Mouse (Mus musculus) heart, adult 2 months (tissue): ENCODE measurements around the gene Prss35. TPM values are rescaled to one million over a fixed set of nuclear protein-coding genes. Genes with fewer than 3 reads are reported as not detected.
A peak's percentile ranks its signal among the peaks of the same experiment; 100 is the strongest.

Source experiments
- DNase-seq, 2 experiments: peaks; one replicate each; pipeline ENCODE4 v3.0.0; 2021
- H3K27ac ChIP-seq: fragments of 200-600 bp; 2 replicates; pipeline ENCODE4 v1.8.1; 2022
- H3K27me3 ChIP-seq: fragments of 200-500 bp; 2 replicates; pipeline ENCODE4 v1.6.1; 2012; ENCODE audit warnings: mild to moderate bottlenecking, low read length, inconsistent platforms, mixed read lengths; ENCODE audit not compliant: control insufficient read depth, insufficient read depth
- H3K36me3 ChIP-seq: fragments of 200-500 bp; 2 replicates; pipeline ENCODE4 v1.6.1; 2012; ENCODE audit warnings: low read length, inconsistent platforms; ENCODE audit not compliant: control insufficient read depth, insufficient read depth
- H3K4me1 ChIP-seq: fragments of 200-500 bp; 2 replicates; pipeline ENCODE4 v1.6.1; 2011; ENCODE audit warnings: low read length; ENCODE audit not compliant: control insufficient read depth, insufficient read depth
- H3K4me3 ChIP-seq: fragments of 200-600 bp; 2 replicates; pipeline ENCODE4 v1.8.1; 2022
- H3K79me2 ChIP-seq: fragments of 200-500 bp; replicated peaks from 2 replicates; pipeline ENCODE4 v1.6.1; 2012; ENCODE audit warnings: mild to moderate bottlenecking, inconsistent platforms, low read length, moderate library complexity, mixed read lengths; ENCODE audit not compliant: control insufficient read depth, insufficient read depth
- H3K9ac ChIP-seq: fragments of 200-500 bp; 2 replicates; pipeline ENCODE4 v1.6.1; 2012; ENCODE audit warnings: low read depth, mild to moderate bottlenecking, control low read depth, inconsistent platforms, low read length, mixed read lengths
- CTCF ChIP-seq: fragments of 200-600 bp; IDR thresholded peaks from 2 replicates; pipeline ENCODE4 v1.8.1; 2022; ENCODE audit warnings: antibody characterized with exemption, mild to moderate bottlenecking, moderate library complexity
- EP300 ChIP-seq: fragments of 200-500 bp; IDR thresholded peaks from 2 replicates; pipeline ENCODE4 v1.6.1; 2011; ENCODE audit warnings: low read depth, low read length, control low read depth; ENCODE audit not compliant: insufficient read depth
- POLR2A ChIP-seq: fragments of 200-500 bp; IDR thresholded peaks from 2 replicates; pipeline ENCODE4 v1.6.1; 2011; ENCODE audit warnings: mild to moderate bottlenecking, low read depth, low read length, control low read depth; ENCODE audit not compliant: insufficient read depth
- WGBS: fragments of 180-500 bp; shearing (Covaris S2); methylation state at CpG from one replicate; pipeline ENCODE4 v1.1.7; 2018; 5-methylcytosine and 5-hydroxymethylcytosine counted together
- intact Hi-C: fragments of 180-260 bp; cut with DNase I; formaldehyde crosslinking; loops from one replicate; pipeline ENCODE4 v1.15.1; 2025
- polyA plus RNA-seq: library from polyadenylated mRNA; depleted of rRNA; stranded (reverse); fragments of >200 nt; gene quantifications from 2 replicates; pipeline ENCODE4 v1.2.3, GENCODE M21; 2012
- total RNA-seq, 2 experiments: library from RNA; stranded (reverse); gene quantifications; 2 replicates each; pipeline ENCODE4 v1.2.3; 2021

Gene Prss35
- total and polyA plus RNA-seq, 3 experiments, result 0.16 to 0.37 (median 0.30) TPM

DNA sequence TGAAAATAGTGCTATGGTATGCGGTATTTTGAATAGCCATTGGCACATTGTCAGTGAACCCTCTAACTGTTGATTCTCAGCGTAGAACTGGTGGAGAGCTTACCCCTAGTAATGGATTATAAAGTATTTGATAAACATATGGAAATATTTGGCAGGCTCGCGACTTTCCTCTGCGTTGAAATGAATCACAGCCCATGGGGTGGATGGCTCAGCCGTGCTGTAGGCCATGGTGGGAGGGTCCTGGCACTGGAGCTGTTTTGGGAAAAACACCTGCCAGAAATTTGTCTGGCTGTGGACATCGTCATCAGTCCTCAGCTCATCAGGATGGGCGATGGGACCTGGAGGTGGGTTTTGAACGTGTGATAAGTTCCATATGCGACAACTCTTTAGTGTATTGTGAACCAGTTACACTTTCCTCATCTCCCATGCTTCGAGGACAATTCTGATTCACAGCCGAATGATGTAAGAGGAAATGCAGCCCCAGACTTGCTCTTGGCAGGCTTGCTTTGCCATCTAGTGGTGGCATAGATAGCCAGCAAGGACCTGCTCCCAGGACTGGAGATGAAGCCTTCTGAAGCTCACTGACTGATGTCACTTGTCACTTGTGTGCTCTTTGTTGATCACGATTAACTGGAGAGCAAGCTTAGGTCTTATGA is 2.6 kb downstream of the Prss35 start:
- no peaks in the 10 kb centered on the region for H3K36me3 ChIP-seq
- DNase-seq, result peak; percentile 38 to 58
- no peak overlapping the region for H3K9ac ChIP-seq
- no peaks in the 10 kb centered on the region for H3K27me3 ChIP-seq
- H3K79me2 ChIP-seq, result no peaks in the 10 kb centered on the region
- H3K27ac ChIP-seq, result no peak overlapping the region
- TF ChIP-seq EP300 (peak; percentile 97), POLR2A (no peak), CTCF (peak; percentile 84)
- no peaks in the 10 kb centered on the region for H3K4me1 ChIP-seq
- WGBS, result 25% methylated on average over 13 of the region's 13 CpGs
- H3K4me3 ChIP-seq, result no peak overlapping the region
- intact Hi-C loops, result loop anchor here (1.0 to 5.0 kb wide), 2 partner anchors 99 to 153 kb away; no protein-coding TSS in a partner anchor

DNA sequence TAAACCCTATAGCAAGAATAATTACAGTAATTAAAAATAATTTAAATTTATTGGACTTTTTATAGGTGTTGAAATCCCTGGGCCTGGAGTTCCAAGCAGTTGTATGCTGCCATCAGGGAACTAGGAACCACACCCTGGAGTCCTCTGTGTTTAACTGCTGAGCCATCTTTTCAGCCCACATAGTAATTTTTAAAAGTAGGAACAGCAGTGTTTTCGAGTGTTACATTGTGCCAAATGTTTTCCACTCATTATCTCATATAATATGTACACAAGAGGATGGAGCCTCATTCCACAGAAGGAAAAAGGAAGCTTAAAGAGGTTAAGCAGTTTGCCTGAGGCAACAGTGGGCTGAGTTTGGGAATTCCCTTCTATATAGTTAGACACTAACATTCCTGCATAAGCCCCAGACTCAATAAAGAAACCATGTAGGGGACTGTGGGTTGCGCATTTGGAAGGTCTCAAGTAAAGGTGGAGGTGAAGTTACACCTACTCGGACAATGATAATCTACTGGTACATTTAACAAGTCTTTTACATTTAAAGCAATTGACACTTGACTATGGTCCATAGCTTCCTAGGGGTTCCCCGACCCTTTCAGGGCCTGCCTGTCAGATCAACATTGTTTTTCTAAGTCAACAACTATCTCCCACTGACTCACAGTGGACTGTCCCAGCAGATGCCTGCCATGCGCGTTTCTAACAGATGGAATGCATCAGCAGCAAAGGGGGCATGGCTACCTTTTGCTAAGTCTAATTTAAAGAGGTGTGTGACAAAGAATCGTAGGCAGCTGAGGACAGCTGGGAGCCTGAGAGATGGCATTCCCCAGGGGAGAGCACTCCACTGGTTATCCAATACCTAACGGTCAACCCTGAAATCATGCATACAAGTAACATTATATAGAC is 19.3 kb downstream of the Prss35 start:
- H3K4me1 ChIP-seq, result no peaks in the 10 kb centered on the region
- H3K79me2 ChIP-seq, result no peaks in the 10 kb centered on the region
- H3K4me3 ChIP-seq, result no peak overlapping the region
- no peak overlapping the region for H3K9ac ChIP-seq
- whole genome bisulfite sequencing, result 61% methylated on average over 8 of the region's 8 CpGs
- no peak for TF ChIP-seq POLR2A
- no peak for TF ChIP-seq EP300
- TF ChIP-seq CTCF, result no peak
- H3K27me3 ChIP-seq, result no peaks in the 10 kb centered on the region
- no peak for DNase-seq
- no peaks in the 10 kb centered on the region for H3K36me3 ChIP-seq
- intact Hi-C loops, result no loop called here
- no peak overlapping the region for H3K27ac ChIP-seq

DNA sequence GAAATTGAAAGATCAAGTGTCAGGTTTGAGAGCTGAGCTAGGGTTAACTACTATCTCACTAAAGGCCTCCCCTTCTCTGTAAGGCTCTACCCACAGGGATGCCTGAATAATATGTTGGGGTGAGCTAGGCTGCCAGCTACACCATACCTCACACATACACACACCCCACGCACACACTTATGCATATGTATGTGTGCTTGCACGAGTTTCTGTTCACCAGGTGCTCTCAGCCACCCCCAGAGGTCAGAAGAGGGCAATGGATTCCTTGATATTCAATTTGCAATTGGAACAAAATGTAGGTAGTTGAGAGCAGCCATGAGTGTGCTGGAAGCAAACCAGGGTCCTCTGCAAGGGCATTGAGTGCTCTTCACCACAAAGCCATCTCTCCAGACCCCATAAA is 20.6 kb downstream of the Prss35 start:
- no peak overlapping the region for H3K4me3 ChIP-seq
- no peak overlapping the region for H3K9ac ChIP-seq
- H3K27me3 ChIP-seq, result no peaks in the 10 kb centered on the region
- H3K36me3 ChIP-seq, result no peaks in the 10 kb centered on the region
- H3K79me2 ChIP-seq, result no peaks in the 10 kb centered on the region
- DNase-seq, result no peak
- no peak overlapping the region for H3K27ac ChIP-seq
- TF ChIP-seq EP300 (no peak), POLR2A (no peak), CTCF (no peak)
- WGBS, result 64% methylated on average over 2 of the region's 2 CpGs
- H3K4me1 ChIP-seq, result no peaks in the 10 kb centered on the region
- intact Hi-C loops, result no loop called here

DNA sequence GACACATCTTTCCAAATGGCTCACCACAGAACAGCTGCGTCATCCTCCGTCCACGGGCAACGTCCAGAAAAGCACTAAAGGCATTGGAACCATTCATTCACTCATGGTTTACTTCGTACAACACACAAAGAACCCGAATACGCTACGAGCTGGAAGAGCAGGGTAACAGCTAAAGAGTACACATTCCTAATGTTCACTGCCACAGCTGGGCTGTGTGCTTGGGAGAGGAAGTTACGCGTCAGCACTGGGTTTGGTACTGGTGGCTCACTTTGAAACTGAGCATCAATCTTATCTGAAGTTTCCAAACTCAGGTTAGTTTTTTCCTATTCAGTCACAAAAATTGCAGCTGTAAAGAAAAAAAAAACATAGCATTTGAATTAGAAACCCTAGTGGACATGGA is 23.5 kb downstream of the Prss35 start:
- Histone ChIP-seq H3K4me3 (no peak overlapping the region), H3K27ac (no peak overlapping the region), H3K4me1 (no peaks in the 10 kb centered on the region), H3K9ac (no peak overlapping the region), H3K36me3 (no peaks in the 10 kb centered on the region), H3K79me2 (no peaks in the 10 kb centered on the region), H3K27me3 (no peaks in the 10 kb centered on the region)
- WGBS, result 72% methylated on average over 10 of the region's 10 CpGs
- intact Hi-C loops, result no loop called here
- no peak for TF ChIP-seq EP300
- TF ChIP-seq CTCF, result no peak
- no peak for TF ChIP-seq POLR2A
- DNase-seq, result no peak

- no peak overlapping the region for H3K27ac ChIP-seq
- WGBS, result 66% methylated on average over 3 of the region's 3 CpGs
- H3K4me1 ChIP-seq, result no peaks in the 10 kb centered on the region
- H3K4me3 ChIP-seq, result no peak overlapping the region
- intact Hi-C loops, result no loop called here
- H3K79me2 ChIP-seq, result no peaks in the 10 kb centered on the region
- no peak overlapping the region for H3K9ac ChIP-seq
- no peaks in the 10 kb centered on the region for H3K27me3 ChIP-seq
- TF ChIP-seq CTCF (no peak), EP300 (no peak), POLR2A (no peak)
- H3K36me3 ChIP-seq, result no peaks in the 10 kb centered on the region
- DNase-seq, result no peak
Observed at GRCm38 (mm10) chr9:86772897-86773296, 29.4 kb downstream of the Prss35 start.

- Histone ChIP-seq H3K9ac (no peak overlapping the region), H3K4me3 (no peak overlapping the region), H3K27me3 (no peaks in the 10 kb centered on the region), H3K4me1 (no peaks in the 10 kb centered on the region), H3K36me3 (no peaks in the 10 kb centered on the region), H3K79me2 (no peaks in the 10 kb centered on the region), H3K27ac (no peak overlapping the region)
- 77% methylated on average over 8 of the region's 8 CpGs for WGBS
- no peak for DNase-seq
- TF ChIP-seq CTCF (no peak), POLR2A (no peak), EP300 (no peak)
- intact Hi-C loops, result no loop called here
Observed at GRCm38 (mm10) chr9:86773996-86774395, 30.5 kb downstream of the Prss35 start.
